Mouse (Mus musculus) frontal cortex, postnatal 14 days (tissue): ENCODE measurements at regions not wholly inside any gene's neighbourhood (a gene's known extent, or its start where the extent isn't known, plus 50 kb on each side); places are given as distances from the start of the nearest gene placed in this dataset.
"Not testable (repeated sequence)": the region's sequence is repeated elsewhere in the genome, so short reads cannot be mapped to it uniquely, and the experiment has no call there.

ENCODE experiments used
- DNase-seq, 2 experiments: peaks; one replicate each; pipeline ENCODE4 v3.0.0; 2022; ENCODE audit warnings: low spot score in 2 of 2

DNA sequence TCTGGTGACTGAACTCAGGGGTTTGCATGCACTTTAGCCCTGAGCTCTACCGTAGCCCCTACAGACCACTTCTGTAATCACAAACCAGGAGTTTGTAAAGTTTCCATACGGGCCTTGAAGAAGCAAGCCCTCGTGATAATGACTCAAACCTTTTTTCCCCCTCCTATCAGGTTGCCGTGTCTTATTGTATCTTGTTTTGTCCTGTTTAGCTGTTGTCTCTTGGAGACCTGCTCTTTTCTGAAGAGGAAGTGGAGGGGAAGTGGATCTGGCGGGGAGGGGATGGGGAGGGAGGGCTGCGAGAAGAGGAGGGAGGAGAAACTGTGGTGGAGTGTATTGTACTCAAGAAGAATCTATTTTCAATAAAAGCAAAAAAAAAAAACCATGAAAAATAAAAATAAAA, 87.0 kb downstream of the Fam43a start:
- no peak for DNase-seq

DNA sequence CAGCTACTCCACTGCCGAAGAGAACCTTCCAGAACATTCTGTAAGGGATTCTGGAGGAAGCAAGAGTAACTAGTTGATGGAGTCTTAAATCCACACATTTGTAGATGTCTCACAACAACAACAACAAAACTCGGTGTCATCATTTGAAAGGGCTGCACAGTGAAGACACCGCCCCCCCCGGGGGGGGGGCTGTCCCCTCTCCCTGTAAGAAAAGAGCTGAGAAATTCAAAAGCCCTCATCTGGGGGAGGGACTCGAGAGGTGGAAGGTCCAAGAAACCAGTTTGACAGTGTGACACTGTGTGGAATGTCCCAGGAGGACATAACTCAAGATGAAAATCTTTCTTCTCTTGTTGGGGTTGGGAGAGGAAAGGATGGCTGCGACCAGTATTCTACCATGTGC, 87.7 kb downstream of the Fam43a start:
- no peak for DNase-seq

DNA sequence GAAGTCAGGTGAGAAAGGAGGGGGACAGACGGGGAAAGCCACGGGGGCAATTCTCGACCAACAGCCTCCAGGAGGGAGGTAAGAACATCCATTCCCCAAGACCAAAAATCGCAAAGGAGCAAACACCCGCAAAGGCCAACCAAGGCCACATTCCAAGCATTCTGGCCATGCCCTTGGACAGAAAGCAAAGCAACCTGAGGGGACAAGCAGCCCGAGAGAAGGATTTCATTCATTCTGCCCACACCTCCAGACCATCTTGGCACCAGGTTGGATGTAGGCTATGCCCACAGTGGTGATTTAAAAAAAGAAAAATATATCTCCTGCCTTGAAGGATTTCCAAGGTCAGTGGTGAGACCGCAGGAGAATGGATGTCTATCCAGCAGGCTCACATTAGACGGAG, 88.2 kb downstream of the Fam43a start:
- no peak for DNase-seq

DNA sequence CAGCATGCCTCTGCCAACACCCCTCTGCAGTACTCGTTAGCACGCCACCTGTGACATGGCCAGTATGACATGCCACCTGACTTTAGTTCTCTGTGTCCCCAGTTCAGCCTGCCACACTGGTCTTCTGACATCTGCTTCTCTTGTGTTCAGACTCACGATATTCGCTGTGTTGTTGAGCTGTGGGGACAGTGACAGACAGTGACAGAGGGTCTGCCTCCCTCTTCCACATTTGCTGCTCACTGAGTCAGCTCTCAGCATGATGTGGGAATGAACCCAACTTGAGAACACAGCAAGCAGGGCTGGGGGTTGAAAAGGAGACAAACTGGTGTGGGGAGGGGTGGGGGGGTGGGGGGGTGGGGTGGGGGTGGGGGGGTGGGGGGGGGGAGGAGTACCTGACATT, 91.0 kb downstream of the Fam43a start:
- DNase-seq = no peak

DNA sequence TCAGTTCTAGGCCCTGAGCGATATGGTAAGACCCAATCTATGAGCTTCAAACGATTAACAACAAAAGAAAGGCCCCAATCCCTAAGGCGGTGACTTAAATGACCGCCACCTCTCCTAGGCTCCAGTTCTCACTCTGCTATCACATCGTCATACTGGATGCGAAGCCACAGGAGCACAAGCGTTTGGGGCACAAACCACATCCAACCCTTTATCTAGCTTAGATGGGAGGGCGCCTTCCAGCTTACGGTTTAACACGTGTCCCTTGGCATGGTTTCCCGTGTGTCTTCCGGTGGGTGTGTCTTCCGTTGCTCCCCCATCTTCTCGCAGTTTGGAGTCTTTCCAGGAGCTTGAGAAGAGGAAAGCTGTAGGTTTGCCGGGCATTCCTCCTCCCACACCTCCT, 92.4 kb downstream of the Fam43a start:
- DNase-seq = no peak

DNA sequence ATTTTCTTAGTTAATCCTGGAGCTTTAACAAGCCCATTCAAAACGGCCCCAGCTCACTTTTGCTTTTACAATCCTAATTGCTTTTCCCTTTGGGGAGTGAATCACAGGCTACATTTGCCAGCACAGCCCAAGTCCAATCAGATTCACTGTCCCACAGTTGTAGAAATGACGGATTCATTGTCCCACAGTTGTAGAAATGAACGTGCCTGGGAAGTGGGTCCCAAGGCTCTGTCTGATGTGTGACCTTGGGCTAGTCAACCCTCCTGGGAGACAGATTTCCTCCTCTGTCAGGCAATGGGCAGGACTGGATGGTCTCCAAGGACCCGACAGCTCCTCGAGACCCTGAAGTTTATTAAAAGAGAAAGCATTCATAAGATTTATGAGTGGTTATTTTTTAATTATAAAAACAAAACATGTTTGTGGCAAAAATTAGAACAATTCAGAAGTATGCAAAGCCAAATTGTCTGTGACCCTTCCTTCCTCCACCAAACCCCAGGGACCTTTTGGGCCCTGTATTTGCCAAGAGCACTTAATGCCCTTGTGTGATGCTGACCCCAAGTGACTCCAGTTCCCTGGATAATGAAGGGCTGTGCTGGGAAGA, 93.1 kb downstream of the Fam43a start:
- no peak for DNase-seq

DNA sequence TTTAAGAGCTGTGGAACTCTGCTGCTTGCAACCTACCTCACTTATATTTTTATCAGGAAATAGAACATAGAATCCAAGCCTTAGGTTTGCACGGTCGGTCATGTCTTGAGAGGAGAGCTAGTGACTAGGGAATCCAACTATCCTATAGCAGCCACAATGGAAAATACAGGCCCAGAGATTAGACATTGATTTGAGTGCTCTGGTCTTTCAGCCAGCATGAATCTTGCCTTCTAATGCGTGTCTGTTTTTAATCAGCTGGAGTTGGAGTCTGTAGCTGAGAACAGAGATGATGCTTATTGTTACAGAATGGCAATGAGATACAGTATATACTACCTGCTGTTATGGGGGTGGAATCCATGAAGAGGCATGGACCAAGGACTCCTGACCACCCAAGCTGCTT, 93.7 kb downstream of the Fam43a start:
- no peak for DNase-seq

DNA sequence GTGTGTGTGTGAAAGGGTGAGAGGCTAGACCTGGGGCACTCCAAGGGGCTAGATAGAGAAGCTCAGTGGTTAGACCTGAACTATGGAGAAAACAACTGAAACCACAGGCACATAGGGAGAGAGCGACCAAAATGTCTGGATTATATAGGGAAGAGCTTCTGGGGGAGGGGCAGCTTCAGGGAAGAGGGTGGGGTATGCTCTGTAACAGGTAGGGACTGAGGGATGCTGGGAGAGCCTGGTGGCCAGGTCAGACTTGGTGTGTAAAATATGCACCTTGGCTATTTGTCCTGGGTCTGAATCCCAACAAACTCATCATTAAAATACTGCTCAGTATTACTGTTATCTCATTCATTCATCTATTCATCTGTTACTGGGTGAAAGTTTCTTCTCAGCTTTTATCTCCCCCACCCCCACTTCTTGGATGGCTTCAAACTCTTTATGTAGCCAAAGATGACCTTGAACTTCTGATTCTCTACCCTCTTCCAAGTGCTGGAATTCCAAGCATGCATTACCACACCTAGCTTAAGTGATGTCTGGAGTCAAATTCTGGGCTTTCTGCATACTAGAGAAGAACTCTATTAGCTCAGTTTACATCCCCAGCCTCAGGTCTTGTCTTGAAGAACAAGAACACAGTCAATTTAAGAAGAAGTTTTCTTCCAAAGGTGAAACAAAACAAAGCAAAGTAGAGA, 94.5 kb downstream of the Fam43a start:
- no peak for DNase-seq

DNA sequence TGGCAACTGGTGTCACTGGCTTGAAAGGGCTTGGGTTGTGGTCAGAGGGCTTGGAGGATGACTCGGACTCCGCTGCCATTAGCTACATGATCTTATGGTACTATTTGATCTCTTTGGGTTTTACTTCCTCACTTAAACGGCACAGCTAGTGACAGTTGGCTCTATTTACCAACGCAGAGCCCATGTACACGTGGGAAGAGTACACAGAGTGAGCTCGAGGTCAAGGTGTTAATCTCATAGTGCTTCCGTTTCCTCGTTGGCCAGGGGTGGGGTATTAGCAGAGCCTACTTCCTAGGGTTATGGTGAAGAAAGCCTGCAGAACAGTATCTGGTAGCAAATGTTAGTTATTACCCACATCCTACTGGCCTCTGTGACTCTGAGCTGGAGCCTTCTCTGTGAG, 96.2 kb downstream of the Fam43a start:
- DNase-seq = no peak

DNA sequence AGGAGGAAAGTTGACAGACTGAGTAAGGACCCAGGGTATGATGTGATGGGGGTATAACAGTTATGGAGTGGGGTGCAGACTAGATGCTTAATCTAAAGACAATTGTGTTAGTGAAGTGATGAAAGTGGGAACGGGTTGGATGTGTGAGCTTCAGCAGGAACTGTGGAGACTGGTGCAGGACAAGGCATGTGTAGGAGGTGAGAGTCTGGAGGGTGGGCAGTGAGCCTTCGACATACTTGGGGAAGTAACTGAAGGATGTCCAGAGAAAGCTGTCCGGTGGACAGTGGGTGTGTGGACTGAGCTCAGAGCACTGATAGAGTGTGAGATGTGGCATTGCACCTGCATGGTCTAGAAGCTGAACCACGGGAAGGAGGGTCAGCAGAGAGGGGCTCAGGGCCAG, 97.7 kb downstream of the Fam43a start:
- no peak for DNase-seq

DNA sequence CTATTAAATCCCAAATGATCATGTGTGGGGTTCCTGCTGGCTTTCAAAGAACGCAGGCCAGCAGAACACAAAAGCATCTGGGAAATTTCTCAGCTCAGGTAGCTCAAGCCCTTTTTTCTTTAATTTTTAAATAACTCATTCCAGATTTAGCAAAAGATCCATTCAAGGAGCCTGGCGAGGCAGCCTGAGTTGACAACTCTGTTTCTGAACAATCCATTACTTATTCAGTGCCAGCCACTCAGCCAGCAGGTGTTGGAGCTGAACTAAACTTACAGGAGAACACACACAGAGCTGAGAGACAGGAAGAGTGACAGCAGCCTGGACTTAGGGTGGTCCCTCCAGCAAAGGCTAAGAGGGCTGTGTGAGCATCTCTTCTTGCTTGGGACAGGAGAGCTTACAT, 98.3 kb downstream of the Fam43a start:
- no peak for DNase-seq

DNA sequence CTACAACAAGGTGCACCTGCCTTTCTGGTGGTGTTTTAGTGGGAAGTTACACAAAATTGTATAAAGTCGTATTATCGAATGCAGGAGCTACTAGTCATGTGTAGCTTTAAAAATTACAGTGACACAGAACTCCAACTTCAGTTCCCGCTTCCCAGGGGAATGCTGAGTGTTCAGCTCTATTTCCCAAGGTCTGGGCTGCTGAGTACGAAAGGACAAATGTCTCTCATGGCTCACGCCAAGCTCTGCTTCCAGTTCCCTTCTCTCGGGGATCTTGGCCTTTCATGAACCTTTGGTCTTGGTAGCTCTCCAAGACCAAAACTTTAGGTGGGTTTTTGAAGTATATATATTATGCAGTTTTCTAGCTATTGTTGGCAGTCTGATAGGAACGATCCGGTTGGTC, 104.3 kb downstream of the Fam43a start:
- DNase-seq = no peak

DNA sequence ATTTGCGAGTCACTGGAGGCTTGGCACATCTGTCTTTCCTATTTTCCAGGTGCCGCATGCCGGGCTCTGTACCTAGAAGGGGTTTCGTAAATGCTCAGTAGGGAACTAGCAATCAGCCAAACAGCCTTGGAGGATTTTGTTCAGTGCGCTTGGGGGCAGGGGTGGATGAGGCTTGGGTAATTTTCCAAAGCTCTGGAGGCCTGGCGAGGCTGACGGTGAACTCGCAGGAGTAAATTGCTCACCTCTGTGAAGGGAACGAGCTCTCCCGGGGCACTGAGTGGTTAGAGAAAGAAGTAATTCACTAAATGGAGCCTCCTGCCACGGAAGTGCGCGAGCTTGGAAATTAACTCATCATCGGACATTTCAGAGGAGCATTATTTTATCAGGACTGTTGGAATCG, 110.0 kb downstream of the Fam43a start:
- DNase-seq = no peak

DNA sequence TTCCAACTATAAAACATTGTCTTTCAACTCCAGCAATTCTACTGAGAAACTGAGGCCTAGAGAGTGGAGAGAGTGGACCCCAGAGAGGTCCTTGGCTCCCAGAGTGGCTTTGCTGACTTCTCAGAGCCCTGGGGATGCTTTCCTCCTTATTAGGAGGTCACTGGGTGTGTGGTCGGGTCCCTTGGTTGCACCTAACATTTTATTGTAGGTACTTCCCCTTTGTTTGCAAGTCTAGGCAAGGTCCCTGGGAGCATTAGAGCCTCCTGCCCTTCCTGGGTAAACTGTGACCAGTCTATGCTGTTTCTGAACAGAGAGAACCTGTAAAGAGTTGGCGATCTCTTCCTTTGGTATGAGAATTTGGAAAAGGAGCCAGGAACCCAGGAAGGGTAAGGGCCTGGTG, 110.5 kb downstream of the Fam43a start:
- no peak for DNase-seq

DNA sequence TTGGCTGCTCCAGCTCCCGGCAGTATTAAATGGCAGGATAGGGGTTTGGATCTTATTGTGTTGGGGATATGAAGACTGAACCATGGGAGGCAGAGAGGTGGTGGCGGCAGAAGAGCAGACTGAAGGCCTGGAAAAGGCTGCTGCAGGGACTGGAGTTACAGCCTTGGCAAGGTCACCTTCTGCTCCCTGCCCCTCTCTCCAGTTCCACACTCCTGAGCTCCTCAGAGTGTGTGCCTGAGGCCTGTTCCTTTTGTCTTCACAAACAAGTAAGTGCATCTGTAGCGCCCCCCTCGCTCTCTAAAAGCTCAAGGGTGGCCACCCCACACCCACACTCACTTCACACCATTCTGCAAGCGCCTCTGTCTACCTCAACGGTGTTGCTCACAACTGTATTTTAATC, 113.0 kb downstream of the Fam43a start:
- DNase-seq = no peak

DNA sequence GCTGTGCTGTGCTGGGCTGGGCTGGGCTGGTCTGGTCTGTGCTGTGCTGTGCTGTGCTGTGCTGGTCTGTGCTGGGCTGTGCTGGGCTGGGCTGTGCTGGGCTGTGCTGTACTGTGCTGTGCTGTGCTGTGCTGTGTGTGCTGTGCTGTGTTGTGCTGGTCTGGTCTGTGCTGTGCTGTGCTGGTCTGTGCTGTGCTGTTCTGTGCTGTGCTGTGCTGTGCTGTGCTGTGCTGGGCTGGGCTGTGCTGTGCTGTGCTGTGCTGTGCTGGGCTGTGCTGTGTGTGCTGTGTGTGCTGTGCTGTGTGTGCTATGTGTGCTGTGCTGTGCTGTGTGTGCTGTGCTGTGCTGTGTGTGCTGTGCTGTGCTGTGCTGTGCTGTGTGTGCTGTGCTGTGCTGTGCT, 118.1 kb downstream of the Fam43a start:
- DNase-seq = not testable (repeated sequence)

DNA sequence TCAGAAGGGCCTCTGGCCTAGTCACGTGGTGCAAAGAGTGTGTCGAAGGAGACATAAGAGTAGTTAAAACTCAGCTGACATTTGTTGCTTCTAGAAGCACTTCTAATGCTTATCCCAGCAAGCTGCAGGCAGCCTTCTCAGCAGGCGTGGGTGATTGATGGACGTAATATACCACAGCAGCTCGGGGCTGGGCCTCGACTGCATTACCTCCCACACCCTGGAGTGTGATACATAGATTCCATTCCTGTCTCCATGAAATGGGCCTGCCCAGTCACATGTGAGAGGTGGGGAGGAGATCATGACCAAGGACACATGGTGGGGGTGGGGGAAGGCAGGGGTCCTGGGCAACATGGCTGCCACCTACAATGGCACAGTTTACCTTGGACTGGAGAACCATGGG, 121.3 kb downstream of the Fam43a start:
- DNase-seq = no peak

DNA sequence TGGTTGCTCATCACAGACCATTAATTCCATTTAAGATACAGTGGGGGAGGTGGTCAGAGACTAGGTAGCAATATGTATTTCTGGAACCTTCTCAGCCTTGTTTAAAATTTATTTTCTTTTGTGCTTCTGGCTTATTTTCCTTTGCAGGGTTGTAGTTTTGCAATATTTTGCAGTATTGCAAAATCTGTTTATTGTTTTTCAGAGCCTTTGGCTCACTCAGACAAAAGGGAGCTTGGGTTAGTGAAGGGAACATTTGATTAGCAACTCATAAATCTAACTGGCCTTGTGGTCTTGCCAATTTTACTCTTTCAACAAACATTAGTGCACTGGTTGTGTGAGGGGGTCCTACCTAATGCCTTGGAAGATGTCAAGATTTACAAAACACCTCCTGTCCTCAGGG, 121.7 kb downstream of the Fam43a start:
- DNase-seq = no peak

DNA sequence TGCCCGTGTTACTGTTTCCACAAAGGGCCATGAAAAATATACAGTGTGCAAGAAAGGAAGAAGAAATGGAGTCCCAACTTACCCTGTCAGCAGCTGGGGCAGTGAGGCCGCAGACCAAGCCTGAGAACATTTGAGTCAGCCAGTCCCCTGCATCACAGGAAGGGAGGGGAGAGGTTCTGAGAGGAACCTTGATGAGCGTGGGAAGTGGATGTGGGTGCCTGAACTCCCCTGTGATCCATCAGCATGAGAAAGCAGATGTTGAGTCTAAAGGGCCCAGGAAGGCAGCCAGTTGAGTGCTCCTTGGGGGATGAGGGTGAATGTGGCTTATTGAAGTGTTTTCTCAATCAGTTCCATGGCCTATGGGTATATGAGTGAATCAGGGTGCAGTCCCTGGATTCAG, 122.8 kb downstream of the Fam43a start:
- no peak for DNase-seq

DNA sequence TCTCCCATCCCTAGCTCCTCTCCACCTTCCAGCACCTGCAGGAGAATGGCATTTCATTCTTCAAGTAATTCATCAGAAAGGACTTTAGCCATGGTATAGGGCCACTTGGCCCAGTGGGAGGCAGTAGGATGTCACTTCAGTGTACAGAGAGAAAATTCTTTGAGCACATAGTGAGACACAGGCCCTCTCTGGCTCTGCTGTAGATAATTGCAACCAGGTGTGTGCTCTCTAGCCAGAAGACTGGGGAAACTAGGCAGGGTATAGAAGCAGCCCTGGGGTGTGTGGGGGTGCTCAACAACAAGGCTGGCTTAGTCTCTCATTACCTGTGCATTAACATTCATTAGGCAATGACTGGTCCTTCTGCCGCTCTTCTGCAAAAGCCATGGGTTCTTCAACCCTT, 125.1 kb downstream of the Fam43a start:
- DNase-seq = no peak

DNA sequence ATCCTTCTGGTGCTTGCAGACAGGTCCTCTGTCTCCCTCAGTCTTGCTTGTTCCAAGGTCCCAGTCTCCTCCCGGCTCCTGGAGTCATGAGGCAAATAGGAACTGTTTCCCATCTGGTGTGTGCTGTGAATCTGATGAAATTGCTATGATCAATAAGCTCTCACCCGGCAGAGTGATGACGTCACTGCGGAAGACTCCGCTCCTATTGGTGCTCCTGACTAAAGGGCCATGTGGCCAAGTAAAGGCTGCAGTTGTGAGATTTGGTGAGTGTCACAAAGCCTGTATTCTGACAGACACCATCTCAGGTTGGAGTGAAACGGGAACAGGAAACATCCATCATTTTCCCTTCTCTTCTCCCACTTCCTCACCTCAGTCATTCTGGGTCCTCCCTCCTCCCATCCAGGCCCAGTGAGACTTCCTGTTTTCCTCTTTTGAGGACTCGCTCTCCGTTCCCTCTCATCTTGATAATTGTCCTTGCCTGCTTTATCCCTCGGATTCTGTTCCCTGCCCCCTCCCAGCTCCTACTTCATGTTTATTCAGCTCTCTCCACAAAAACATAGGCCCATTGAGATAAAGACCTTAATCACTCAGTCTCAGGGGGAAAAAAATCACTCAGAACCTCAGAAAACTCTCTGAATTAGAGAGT, 133.4 kb downstream of the Fam43a start:
- no peak for DNase-seq

DNA sequence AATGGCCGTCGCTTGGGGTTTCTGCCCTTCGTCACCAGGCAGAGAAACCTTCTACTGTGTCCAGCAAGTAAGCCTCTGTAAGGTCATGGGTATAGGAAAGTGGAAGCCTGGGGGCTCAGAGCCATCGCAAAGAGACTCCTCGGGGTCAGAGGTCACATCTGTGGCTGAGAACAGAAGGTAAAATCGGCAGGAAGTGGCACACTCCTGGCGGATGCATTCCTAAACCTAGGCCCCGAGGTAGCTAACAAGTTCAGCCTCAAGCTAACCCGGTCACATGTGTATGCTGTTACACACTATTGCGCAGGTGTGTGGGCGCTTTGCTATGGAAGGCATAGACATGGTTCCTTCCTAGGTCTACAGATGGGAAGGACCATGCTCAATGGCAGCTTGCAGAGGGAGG, 134.0 kb downstream of the Fam43a start:
- DNase-seq = no peak

DNA sequence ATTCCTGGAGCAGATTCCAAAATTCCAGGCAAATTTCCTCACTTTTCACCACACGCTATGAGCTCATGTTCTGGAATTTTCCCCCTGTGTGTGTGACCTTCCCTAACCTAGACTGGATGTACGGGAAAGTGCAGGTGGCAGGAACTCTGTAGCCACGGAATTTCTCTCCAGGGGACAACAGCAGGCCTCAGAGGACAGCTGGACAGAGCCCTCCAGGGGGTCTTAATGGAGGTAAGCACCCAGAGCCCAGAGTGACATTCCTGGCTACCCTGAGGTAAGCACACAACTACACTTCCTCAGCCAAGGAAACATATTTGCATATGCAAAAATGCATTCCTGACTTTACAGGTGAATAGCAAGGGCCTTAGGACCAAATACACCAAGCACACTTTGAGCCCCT, 135.8 kb downstream of the Fam43a start:
- no peak for DNase-seq

DNA sequence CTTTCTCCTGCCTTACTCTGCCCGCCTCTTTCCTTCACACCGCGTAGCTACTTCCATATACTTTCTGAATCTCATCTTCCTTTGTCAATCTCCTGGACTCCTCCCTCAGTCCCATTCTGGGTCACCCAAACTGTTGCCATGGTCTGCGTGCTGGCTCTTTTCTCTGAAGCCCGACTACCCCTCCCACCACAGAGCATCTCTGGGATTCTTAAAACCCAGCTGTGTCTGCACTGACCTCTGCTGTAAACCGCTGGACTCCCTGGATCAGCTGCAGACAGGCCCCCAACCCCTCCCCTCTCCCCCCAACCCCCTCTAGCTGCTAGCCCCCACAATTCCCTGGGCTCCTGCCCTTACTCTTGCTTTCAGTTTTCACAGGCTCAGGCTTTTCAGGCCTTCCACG, 136.4 kb downstream of the Fam43a start:
- no peak for DNase-seq
